Mouse (Mus musculus) megakaryocyte progenitor cell, adult 5-6 weeks (primary cell): Measurements from ENCODE around the gene Med13l. TPM values are rescaled to one million over a fixed set of nuclear protein-coding genes. Genes with fewer than 3 reads are reported as not detected.
"Not testable (repeated sequence)": the region's sequence is repeated elsewhere in the genome, so short reads cannot be mapped to it uniquely, and the experiment has no call there.

Experiments used
- ATAC-seq: replicated peaks from 2 replicates; pipeline ENCODE4 v1.8.0; 2016; ENCODE audit warnings: mild to moderate bottlenecking, moderate TSS enrichment, inconsistent platforms; ENCODE audit not compliant: poor library complexity
- total RNA-seq, 2 experiments: library from RNA; stranded (forward) in 1 of 2; stranded (reverse) in 1 of 2; fragments of 157-497, 149-512 nt in 1 of 2; fragments of 200-1000 nt in 1 of 2; gene quantifications; 2 replicates each; pipeline versions ENCODE4 v1.2.3 to v1.2.4; 2015 to 2017

The Med13l gene
- total RNA-seq, 2 experiments from 2014 or later = 24.0 to 27.3 TPM

GRCm38 (mm10) chr5:118653119-118653518, 92.6 kb downstream of the Med13l start:
- not testable (repeated sequence) for ATAC-seq

- ATAC-seq = no peak
Observed at GRCm38 (mm10) chr5:118654599-118654998, 94.1 kb downstream of the Med13l start.

- ATAC-seq = no peak
Observed at GRCm38 (mm10) chr5:118655025-118655424, 94.5 kb downstream of the Med13l start.

- ATAC-seq = no peak
Observed at GRCm38 (mm10) chr5:118655428-118655827, 94.9 kb downstream of the Med13l start.

GRCm38 (mm10) chr5:118655966-118656365, 95.5 kb downstream of the Med13l start:
- peak; percentile 10 for ATAC-seq

GRCm38 (mm10) chr5:118658256-118658837, 97.9 kb downstream of the Med13l start:
- peak; percentile 48 for ATAC-seq

GRCm38 (mm10) chr5:118659713-118660112, 99.2 kb downstream of the Med13l start:
- ATAC-seq = no peak

GRCm38 (mm10) chr5:118661751-118662150, 101.3 kb downstream of the Med13l start:
- ATAC-seq = no peak

- ATAC-seq = peak; percentile 86
Observed at GRCm38 (mm10) chr5:118663999-118664398, 103.5 kb downstream of the Med13l start.

GRCm38 (mm10) chr5:118665023-118665422, 104.5 kb downstream of the Med13l start:
- no peak for ATAC-seq

GRCm38 (mm10) chr5:118666437-118667207, 106.1 kb downstream of the Med13l start:
- peak; percentile 66 for ATAC-seq

- no peak for ATAC-seq
Observed at GRCm38 (mm10) chr5:118667863-118668262, 107.4 kb downstream of the Med13l start.

- ATAC-seq = no peak
Observed at GRCm38 (mm10) chr5:118668931-118669330, 108.5 kb downstream of the Med13l start.

GRCm38 (mm10) chr5:118672111-118672510, 111.6 kb downstream of the Med13l start:
- no peak for ATAC-seq

- no peak for ATAC-seq
Observed at GRCm38 (mm10) chr5:118673859-118674258, 113.4 kb downstream of the Med13l start.

GRCm38 (mm10) chr5:118674321-118674720, 113.8 kb downstream of the Med13l start:
- ATAC-seq = no peak

GRCm38 (mm10) chr5:118675697-118676096, 115.2 kb downstream of the Med13l start:
- ATAC-seq = no peak

GRCm38 (mm10) chr5:118676151-118676918, 115.9 kb downstream of the Med13l start:
- no peak for ATAC-seq

GRCm38 (mm10) chr5:118679283-118679835, 118.9 kb downstream of the Med13l start:
- no peak for ATAC-seq

GRCm38 (mm10) chr5:118680853-118681252, 120.4 kb downstream of the Med13l start:
- ATAC-seq = 0 out of 2 replicates have a peak, but pooled peaks have one; percentile 6

GRCm38 (mm10) chr5:118682007-118682406, 121.5 kb downstream of the Med13l start:
- ATAC-seq = no peak
